Mouse (Mus musculus): ENCODE data around the gene Osbpl3. TPM values are rescaled to one million over a fixed set of nuclear protein-coding genes. Genes with fewer than 3 reads are reported as not detected.

Gene Osbpl3
- polyA plus RNA-seq, 1 experiment from 2014 or later: 8.7 TPM

DNA sequence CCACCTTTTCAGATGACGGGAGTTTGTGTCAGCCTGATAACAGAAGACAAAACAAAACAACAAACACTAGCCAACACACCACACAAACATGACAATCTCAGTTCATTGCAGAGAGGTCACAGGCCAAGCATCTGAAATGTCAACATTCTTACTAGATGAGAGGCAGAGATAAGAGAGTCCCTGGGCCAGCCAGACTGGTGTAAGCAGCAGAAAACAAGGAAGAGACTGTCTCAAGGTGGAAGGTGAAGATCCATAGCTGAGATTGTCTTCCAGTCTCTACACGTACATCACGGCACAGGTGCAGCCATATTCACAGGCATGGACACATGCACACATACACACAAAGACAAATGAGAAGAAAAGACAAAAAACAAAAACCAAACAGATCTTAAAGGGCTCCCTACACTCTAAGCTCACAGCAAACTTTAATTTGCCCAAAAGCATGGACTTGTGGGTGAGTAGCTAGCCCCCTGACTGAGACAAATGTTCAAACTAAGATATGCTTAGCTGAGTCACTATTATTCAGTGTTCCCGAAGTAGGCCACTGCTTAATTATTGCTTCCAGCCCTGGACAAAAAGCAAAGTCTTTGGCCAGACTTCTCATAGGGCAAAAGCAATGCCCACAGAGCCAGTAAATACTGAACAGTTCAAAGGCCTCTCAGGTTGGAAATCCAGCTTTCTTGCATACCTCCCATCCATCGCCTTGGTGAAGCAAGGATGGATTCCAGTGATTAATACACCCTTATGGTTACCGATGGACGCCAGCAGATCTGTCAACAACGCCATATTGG is 87.3 kb downstream of the Osbpl3 start:
- Histone ChIP-seq H3K4me2 (ENCODE audit: low read depth, low read length, severe bottlenecking) (no peak overlapping the region), H3K36me3 (ENCODE audit: control insufficient read depth, insufficient read depth, low read length) (no peaks in the 10 kb centered on the region), H3K4me3 (ENCODE audit: low read depth, low read length) (no peak overlapping the region), H3K9me3 (ENCODE audit: control insufficient read depth, low read length) (no peaks in the 10 kb centered on the region), H3K27me3 (ENCODE audit: control insufficient read depth, insufficient read depth, low read length) (no peaks in the 10 kb centered on the region), H3K27ac (ENCODE audit: low read depth, low read length) (no peak overlapping the region), H3K4me1 (replicated peaks; ENCODE audit: control insufficient read depth, insufficient read depth, low read length) (no peaks in the 10 kb centered on the region), H3K9ac (ENCODE audit: low read length) (no peak overlapping the region)
- DNase-seq (ENCODE audit: low spot score): no peak
- ATAC-seq (replicated peaks; ENCODE audit: low FRiP score): no peak
- 93% methylated on average over 8 of the region's 8 CpGs for WGBS

- no peaks in the 10 kb centered on the region for H3K36me3 ChIP-seq (ENCODE audit: control insufficient read depth, insufficient read depth, low read length)
- DNase-seq (ENCODE audit: low spot score): no peak
- 91% methylated on average over 5 of the region's 5 CpGs for WGBS
- H3K9ac ChIP-seq (ENCODE audit: low read length): no peak overlapping the region
- no peak for ATAC-seq (replicated peaks; ENCODE audit: low FRiP score)
- no peak overlapping the region for H3K4me3 ChIP-seq (ENCODE audit: low read depth, low read length)
- H3K27ac ChIP-seq (ENCODE audit: low read depth, low read length): no peak overlapping the region
- H3K27me3 ChIP-seq (ENCODE audit: control insufficient read depth, insufficient read depth, low read length): no peaks in the 10 kb centered on the region
- no peaks in the 10 kb centered on the region for H3K4me1 ChIP-seq (replicated peaks; ENCODE audit: control insufficient read depth, insufficient read depth, low read length)
- H3K4me2 ChIP-seq (ENCODE audit: low read depth, low read length, severe bottlenecking): no peak overlapping the region
- H3K9me3 ChIP-seq (ENCODE audit: control insufficient read depth, low read length): no peaks in the 10 kb centered on the region
Observed at GRCm38 (mm10) chr6:50367836-50368235, 88.2 kb downstream of the Osbpl3 start.

DNA sequence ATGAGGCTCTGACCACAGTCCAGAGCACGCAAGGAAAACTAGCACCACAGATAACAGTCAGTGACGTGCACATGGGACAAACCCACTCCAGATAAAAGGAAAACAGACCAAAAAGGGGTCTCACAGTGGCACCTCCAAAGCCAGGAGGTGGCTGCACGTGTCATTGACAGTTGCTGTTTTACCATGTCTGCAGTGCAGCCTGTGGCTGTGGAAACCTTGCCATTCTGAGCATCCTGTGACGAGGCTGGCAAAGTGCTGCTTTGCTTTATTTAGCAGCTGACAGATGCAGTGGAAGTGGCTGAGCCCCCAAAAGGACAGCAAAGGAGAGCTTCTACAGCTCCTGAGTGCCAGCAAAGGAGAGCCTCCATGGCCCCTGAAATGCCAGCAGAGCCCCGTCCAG is 89.3 kb downstream of the Osbpl3 start:
- 93% methylated on average over 5 of the region's 5 CpGs for WGBS

DNA sequence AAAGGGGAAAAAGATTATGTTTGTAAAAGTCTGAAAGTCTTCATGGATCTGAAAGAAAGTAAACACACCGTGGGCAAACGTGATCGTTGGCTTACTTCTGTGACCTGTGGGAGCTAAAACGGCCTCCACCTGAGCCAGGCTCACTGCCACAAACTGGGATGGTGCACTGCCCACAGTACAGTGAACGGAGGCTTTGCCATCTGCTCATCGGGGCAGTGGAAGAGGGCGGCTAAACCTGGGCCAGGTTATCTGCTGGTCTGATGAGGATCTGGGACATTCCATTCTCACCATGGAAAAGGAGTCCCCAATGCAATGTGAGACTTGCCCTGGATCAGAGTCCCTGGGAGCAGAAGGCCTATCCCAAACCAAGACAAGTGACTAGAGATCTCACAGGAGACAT is 89.7 kb downstream of the Osbpl3 start:
- Histone ChIP-seq H3K4me3 (ENCODE audit: low read depth, low read length) (no peak overlapping the region), H3K27ac (ENCODE audit: low read depth, low read length) (no peak overlapping the region), H3K4me2 (ENCODE audit: low read depth, low read length, severe bottlenecking) (no peak overlapping the region), H3K9me3 (ENCODE audit: control insufficient read depth, low read length) (no peaks in the 10 kb centered on the region), H3K36me3 (ENCODE audit: control insufficient read depth, insufficient read depth, low read length) (no peaks in the 10 kb centered on the region), H3K4me1 (replicated peaks; ENCODE audit: control insufficient read depth, insufficient read depth, low read length) (no peaks in the 10 kb centered on the region), H3K27me3 (ENCODE audit: control insufficient read depth, insufficient read depth, low read length) (no peaks in the 10 kb centered on the region), H3K9ac (ENCODE audit: low read length) (no peak overlapping the region)
- no peak for ATAC-seq (replicated peaks; ENCODE audit: low FRiP score)
- DNase-seq (ENCODE audit: low spot score): no peak
- WGBS: 95% methylated on average over 7 of the region's 7 CpGs

More for the DNA sequence above, 89.3 kb downstream of the Osbpl3 start:
- Histone ChIP-seq H3K4me3 (ENCODE audit: low read depth, low read length) (no peak overlapping the region), H3K9ac (ENCODE audit: low read length) (no peak overlapping the region), H3K27ac (ENCODE audit: low read depth, low read length) (no peak overlapping the region), H3K4me2 (ENCODE audit: low read depth, low read length, severe bottlenecking) (no peak overlapping the region), H3K9me3 (ENCODE audit: control insufficient read depth, low read length) (no peaks in the 10 kb centered on the region), H3K27me3 (ENCODE audit: control insufficient read depth, insufficient read depth, low read length) (no peaks in the 10 kb centered on the region), H3K4me1 (replicated peaks; ENCODE audit: control insufficient read depth, insufficient read depth, low read length) (no peaks in the 10 kb centered on the region), H3K36me3 (ENCODE audit: control insufficient read depth, insufficient read depth, low read length) (no peaks in the 10 kb centered on the region)
- DNase-seq (ENCODE audit: low spot score) (no peak), ATAC-seq (replicated peaks; ENCODE audit: low FRiP score) (no peak)

DNA sequence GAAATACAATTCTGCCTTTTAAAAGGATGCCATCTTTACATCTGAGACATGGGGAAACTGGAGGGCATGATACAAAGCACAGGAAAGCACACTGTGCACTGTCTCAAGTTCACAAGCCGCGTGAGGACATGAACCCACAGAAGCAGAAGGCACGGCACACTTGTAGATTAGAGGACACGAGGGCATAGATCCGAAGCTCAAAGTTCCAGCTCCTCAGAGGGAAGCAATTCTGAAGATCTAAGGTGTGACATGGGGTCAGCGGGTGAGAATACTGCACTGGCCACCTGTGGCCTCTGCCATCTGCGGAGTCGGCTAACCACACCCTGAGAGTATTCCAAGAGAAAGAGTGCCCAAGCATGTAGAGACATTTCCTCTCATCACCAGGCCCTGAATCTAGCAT is 91.6 kb downstream of the Osbpl3 start:
- H3K36me3 ChIP-seq (ENCODE audit: control insufficient read depth, insufficient read depth, low read length): no peaks in the 10 kb centered on the region
- DNase-seq (ENCODE audit: low spot score): no peak
- H3K9ac ChIP-seq (ENCODE audit: low read length): no peak overlapping the region
- no peak for ATAC-seq (replicated peaks; ENCODE audit: low FRiP score)
- no peak overlapping the region for H3K4me2 ChIP-seq (ENCODE audit: low read depth, low read length, severe bottlenecking)
- H3K27me3 ChIP-seq (ENCODE audit: control insufficient read depth, insufficient read depth, low read length): no peaks in the 10 kb centered on the region
- 93% methylated on average over 8 of the region's 8 CpGs for WGBS
- H3K27ac ChIP-seq (ENCODE audit: low read depth, low read length): no peak overlapping the region
- H3K4me1 ChIP-seq (replicated peaks; ENCODE audit: control insufficient read depth, insufficient read depth, low read length): no peaks in the 10 kb centered on the region
- no peak overlapping the region for H3K4me3 ChIP-seq (ENCODE audit: low read depth, low read length)
- no peaks in the 10 kb centered on the region for H3K9me3 ChIP-seq (ENCODE audit: control insufficient read depth, low read length)

GRCm38 (mm10) chr6:50363385-50363784 is 92.6 kb downstream of the Osbpl3 start:
- WGBS: 89% methylated on average over 5 of the region's 5 CpGs
- H3K27me3 ChIP-seq (ENCODE audit: control insufficient read depth, insufficient read depth, low read length): no peaks in the 10 kb centered on the region
- no peaks in the 10 kb centered on the region for H3K4me1 ChIP-seq (replicated peaks; ENCODE audit: control insufficient read depth, insufficient read depth, low read length)
- DNase-seq (ENCODE audit: low spot score) (no peak), ATAC-seq (replicated peaks; ENCODE audit: low FRiP score) (no peak)
- no peak overlapping the region for H3K4me3 ChIP-seq (ENCODE audit: low read depth, low read length)
- no peak overlapping the region for H3K4me2 ChIP-seq (ENCODE audit: low read depth, low read length, severe bottlenecking)
- no peak overlapping the region for H3K27ac ChIP-seq (ENCODE audit: low read depth, low read length)
- no peak overlapping the region for H3K9ac ChIP-seq (ENCODE audit: low read length)
- no peaks in the 10 kb centered on the region for H3K9me3 ChIP-seq (ENCODE audit: control insufficient read depth, low read length)
- H3K36me3 ChIP-seq (ENCODE audit: control insufficient read depth, insufficient read depth, low read length): no peaks in the 10 kb centered on the region

DNA sequence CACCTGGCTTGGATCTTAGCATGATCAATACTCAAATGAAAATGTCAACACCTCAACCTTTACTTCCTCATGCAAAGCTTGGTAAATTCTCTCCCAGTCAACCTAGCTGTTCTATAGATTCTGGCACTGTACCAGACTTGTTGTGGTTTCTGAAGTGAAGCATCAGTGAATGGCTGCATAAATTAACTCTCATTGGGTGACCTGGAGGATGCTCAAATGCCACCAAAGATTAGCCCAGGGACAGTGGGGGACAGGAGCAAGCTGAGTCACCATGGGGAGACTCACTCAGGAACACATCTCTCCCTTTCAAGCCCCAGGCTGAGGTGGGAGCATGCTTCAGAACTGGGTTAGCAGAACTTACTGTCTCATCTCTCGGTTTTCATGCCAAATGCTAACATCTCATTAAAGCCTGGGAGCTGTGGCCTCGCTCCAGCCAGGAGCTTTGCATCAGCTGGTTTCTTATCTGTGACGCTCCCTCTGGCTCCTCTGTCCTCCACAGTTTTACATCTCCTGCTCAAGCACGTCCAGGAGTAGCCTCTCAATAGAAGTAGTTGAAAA is 93.2 kb downstream of the Osbpl3 start:
- H3K9me3 ChIP-seq (ENCODE audit: control insufficient read depth, low read length): no peaks in the 10 kb centered on the region
- ATAC-seq (replicated peaks; ENCODE audit: low FRiP score): no peak
- WGBS: 83% methylated on average over 4 of the region's 4 CpGs
- no peaks in the 10 kb centered on the region for H3K36me3 ChIP-seq (ENCODE audit: control insufficient read depth, insufficient read depth, low read length)
- H3K27me3 ChIP-seq (ENCODE audit: control insufficient read depth, insufficient read depth, low read length): no peaks in the 10 kb centered on the region
- H3K4me3 ChIP-seq (ENCODE audit: low read depth, low read length): no peak overlapping the region
- no peak overlapping the region for H3K27ac ChIP-seq (ENCODE audit: low read depth, low read length)
- H3K4me2 ChIP-seq (ENCODE audit: low read depth, low read length, severe bottlenecking): no peak overlapping the region
- no peak for DNase-seq (ENCODE audit: low spot score)
- 0 out of 2 replicates have a peak, but pooled peaks cover 1% of the 10 kb centered on the region for H3K4me1 ChIP-seq (replicated peaks; ENCODE audit: control insufficient read depth, insufficient read depth, low read length)
- H3K9ac ChIP-seq (ENCODE audit: low read length): no peak overlapping the region

- H3K36me3 ChIP-seq (ENCODE audit: control insufficient read depth, insufficient read depth, low read length): no peaks in the 10 kb centered on the region
- no peak overlapping the region for H3K9ac ChIP-seq (ENCODE audit: low read length)
- H3K4me3 ChIP-seq (ENCODE audit: low read depth, low read length): no peak overlapping the region
- ATAC-seq (replicated peaks; ENCODE audit: low FRiP score): no peak
- H3K9me3 ChIP-seq (ENCODE audit: control insufficient read depth, low read length): no peaks in the 10 kb centered on the region
- no peak overlapping the region for H3K27ac ChIP-seq (ENCODE audit: low read depth, low read length)
- no peak overlapping the region for H3K4me2 ChIP-seq (ENCODE audit: low read depth, low read length, severe bottlenecking)
- 0 out of 2 replicates have a peak, but pooled peaks cover 1% of the 10 kb centered on the region for H3K4me1 ChIP-seq (replicated peaks; ENCODE audit: control insufficient read depth, insufficient read depth, low read length)
- WGBS: 85% methylated on average over 9 of the region's 9 CpGs
- no peak for DNase-seq (ENCODE audit: low spot score)
- H3K27me3 ChIP-seq (ENCODE audit: control insufficient read depth, insufficient read depth, low read length): no peaks in the 10 kb centered on the region
Observed at GRCm38 (mm10) chr6:50362196-50362595, 93.8 kb downstream of the Osbpl3 start.
